Mouse (Mus musculus): ENCODE results near the gene Ptov1. TPM values are rescaled to one million over a fixed set of nuclear protein-coding genes. Genes with fewer than 3 reads are reported as not detected.

Ptov1 gene
- polyA plus RNA-seq, 1 experiment from 2014 or later: 404 TPM

GRCm38 (mm10) chr7:44862434-44862833, 7.2 kb downstream of the Ptov1 start:
- no peak overlapping the region for H3K4me2 ChIP-seq (replicated peaks; ENCODE audit: low read depth, low read length)
- H3K4me1 ChIP-seq (ENCODE audit: insufficient read depth, low read length): peaks cover 49% of the 10 kb centered on the region
- H3K9me3 ChIP-seq (ENCODE audit: low read length): no peaks in the 10 kb centered on the region
- H3K27me3 ChIP-seq (ENCODE audit: insufficient read depth, low read length): no peaks in the 10 kb centered on the region
- no peak overlapping the region for H3K4me3 ChIP-seq (ENCODE audit: low read length)
- H3K9ac ChIP-seq (replicated peaks; ENCODE audit: low read length): no peak overlapping the region
- ATAC-seq (ENCODE audit: low FRiP score, low TSS enrichment): no peak
- whole genome bisulfite sequencing: 77% methylated on average over 8 of the region's 8 CpGs
- no peak overlapping the region for H3K27ac ChIP-seq (ENCODE audit: low read length)
- H3K36me3 ChIP-seq (ENCODE audit: insufficient read depth, low read length): peaks cover 40% of the 10 kb centered on the region

DNA sequence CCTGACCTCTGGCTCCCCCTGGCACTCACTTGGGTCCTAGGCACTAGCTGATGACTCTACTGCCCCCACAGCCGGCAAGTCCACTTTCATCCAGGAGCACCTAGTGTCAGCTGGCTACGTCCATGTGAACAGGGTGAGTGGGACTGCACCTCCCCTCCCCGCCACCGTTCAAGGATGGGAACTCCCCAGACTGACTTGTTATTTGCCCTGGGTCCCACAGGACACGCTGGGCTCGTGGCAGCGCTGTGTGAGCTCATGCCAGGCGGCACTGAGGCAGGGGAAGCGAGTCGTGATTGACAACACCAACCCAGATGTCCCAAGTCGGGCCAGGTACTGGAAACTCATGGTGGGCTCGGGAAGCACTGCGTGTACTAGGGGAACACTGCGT, 8.2 kb downstream of the Ptov1 start:
- H3K36me3 ChIP-seq (ENCODE audit: insufficient read depth, low read length): peaks cover 40% of the 10 kb centered on the region
- 76% methylated on average over 14 of the region's 14 CpGs for WGBS
- H3K9ac ChIP-seq (replicated peaks; ENCODE audit: low read length): 0 out of 2 replicates have a peak overlapping the region, but pooled peaks have one; percentile 8
- no peak overlapping the region for H3K4me3 ChIP-seq (ENCODE audit: low read length)
- no peak overlapping the region for H3K4me2 ChIP-seq (replicated peaks; ENCODE audit: low read depth, low read length)
- no peak for ATAC-seq (ENCODE audit: low FRiP score, low TSS enrichment)
- H3K4me1 ChIP-seq (ENCODE audit: insufficient read depth, low read length): peaks cover 42% of the 10 kb centered on the region
- peak overlapping the region; percentile 60; the same call in 1 of the 2 replicates for H3K27ac ChIP-seq (ENCODE audit: low read length)
- no peaks in the 10 kb centered on the region for H3K9me3 ChIP-seq (ENCODE audit: low read length)
- no peaks in the 10 kb centered on the region for H3K27me3 ChIP-seq (ENCODE audit: insufficient read depth, low read length)

DNA sequence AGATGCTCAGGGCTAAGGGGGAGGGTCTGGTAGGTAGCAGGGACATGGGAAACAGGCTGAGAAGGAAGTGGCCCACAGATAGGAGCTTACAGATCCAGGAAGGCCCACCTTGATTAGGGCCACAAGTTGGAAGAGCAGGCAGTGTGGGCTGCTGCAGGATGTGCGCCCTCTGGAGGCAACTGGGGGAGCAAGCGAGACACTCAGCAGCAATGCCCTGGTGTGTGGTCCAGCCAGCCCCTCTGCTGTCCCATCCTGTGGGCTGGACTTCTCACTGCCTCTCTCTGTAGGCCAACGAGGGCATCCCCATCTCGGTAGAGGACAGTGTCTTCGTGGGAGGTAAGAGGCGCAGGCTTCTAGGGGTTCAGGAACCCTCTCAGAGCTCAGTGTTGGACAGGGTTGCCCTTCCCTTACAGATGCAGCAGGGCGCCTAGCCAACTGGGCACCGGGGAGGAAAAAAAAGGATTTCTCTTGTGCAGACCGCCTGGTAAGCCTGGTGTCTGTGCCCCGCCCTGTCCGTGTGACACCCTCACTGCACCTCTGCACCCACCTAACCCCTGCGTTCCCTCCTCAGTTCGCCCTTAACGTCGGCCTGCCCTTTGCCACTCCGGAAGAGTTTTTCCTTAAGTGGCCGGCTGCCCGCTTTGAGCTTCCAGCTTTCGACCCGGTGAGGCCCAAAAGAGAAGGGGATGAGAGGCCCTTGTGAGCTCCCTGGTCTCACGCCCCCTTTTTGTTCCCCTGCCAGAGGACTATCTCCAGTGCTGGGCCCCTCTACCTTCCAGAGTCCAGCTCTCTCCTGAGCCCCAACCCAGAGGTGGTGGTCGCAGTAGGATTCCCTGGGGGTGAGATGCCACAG, 8.8 kb downstream of the Ptov1 start:
- H3K9me3 ChIP-seq (ENCODE audit: low read length): no peaks in the 10 kb centered on the region
- peak; percentile 39 for ATAC-seq (ENCODE audit: low FRiP score, low TSS enrichment)
- peaks cover 41% of the 10 kb centered on the region for H3K4me1 ChIP-seq (ENCODE audit: insufficient read depth, low read length)
- peaks cover 40% of the 10 kb centered on the region for H3K36me3 ChIP-seq (ENCODE audit: insufficient read depth, low read length)
- H3K4me3 ChIP-seq (ENCODE audit: low read length): no peak overlapping the region
- peak overlapping the region; percentile 60 for H3K27ac ChIP-seq (ENCODE audit: low read length)
- 56% methylated on average over 22 of the region's 22 CpGs for WGBS
- H3K4me2 ChIP-seq (replicated peaks; ENCODE audit: low read depth, low read length): no peak overlapping the region
- no peaks in the 10 kb centered on the region for H3K27me3 ChIP-seq (ENCODE audit: insufficient read depth, low read length)
- 0 out of 2 replicates have a peak overlapping the region, but pooled peaks have one; percentile 28 for H3K9ac ChIP-seq (replicated peaks; ENCODE audit: low read length)

DNA sequence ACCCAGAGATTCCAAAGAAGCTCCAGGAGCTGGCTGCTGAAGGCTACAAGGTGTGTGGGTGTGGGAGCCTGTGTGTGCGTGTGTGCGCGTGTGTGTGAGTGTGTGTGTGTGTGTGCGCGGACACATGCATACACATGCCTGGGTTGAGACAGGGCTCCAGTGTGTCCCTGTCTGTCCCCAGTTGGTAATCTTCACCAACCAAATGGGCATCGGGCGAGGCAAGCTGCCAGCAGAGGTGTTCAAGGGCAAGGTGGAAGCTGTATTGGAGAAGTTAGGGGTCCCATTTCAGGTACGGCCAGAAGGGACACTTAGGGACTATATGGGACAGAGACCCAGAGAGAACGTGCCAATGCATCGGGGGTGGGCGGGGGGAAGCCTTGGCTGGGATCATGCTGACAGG, 9.7 kb downstream of the Ptov1 start:
- peaks cover 34% of the 10 kb centered on the region for H3K36me3 ChIP-seq (ENCODE audit: insufficient read depth, low read length)
- no peak for ATAC-seq (ENCODE audit: low FRiP score, low TSS enrichment)
- H3K4me2 ChIP-seq (replicated peaks; ENCODE audit: low read depth, low read length): no peak overlapping the region
- H3K4me1 ChIP-seq (ENCODE audit: insufficient read depth, low read length): peaks cover 41% of the 10 kb centered on the region
- no peak overlapping the region for H3K4me3 ChIP-seq (ENCODE audit: low read length)
- no peak overlapping the region for H3K27ac ChIP-seq (ENCODE audit: low read length)
- no peak overlapping the region for H3K9ac ChIP-seq (replicated peaks; ENCODE audit: low read length)
- 89% methylated on average over 11 of the region's 11 CpGs for WGBS
- no peaks in the 10 kb centered on the region for H3K27me3 ChIP-seq (ENCODE audit: insufficient read depth, low read length)
- H3K9me3 ChIP-seq (ENCODE audit: low read length): no peaks in the 10 kb centered on the region

DNA sequence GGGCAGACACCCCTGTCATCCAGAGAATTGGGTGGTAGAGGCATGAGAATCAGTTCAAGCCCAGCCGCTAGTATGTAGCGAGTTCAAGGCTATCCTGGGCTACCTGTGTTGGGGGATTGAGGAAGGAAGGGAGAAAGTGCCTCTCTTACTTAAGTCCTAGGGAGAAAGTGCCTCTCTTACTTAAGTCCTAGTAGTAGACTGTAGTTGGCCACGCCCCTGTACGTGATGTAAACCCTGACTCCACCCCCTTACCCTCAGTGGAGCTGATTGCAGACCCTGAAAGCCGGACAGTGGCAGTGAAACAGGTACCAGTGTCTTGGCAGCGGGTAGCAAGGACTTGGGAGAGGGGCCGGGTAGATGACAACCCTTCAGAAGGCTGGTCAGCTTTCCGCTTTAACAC, 11.7 kb downstream of the Ptov1 start:
- Histone ChIP-seq H3K4me2 (replicated peaks; ENCODE audit: low read depth, low read length) (peak overlapping the region; percentile 93), H3K27ac (ENCODE audit: low read length) (peak overlapping the region; percentile 95), H3K4me3 (ENCODE audit: low read length) (peak overlapping the region; percentile 86), H3K9ac (replicated peaks; ENCODE audit: low read length) (peak overlapping the region; percentile 90), H3K4me1 (ENCODE audit: insufficient read depth, low read length) (peaks cover 52% of the 10 kb centered on the region), H3K9me3 (ENCODE audit: low read length) (no peaks in the 10 kb centered on the region), H3K36me3 (ENCODE audit: insufficient read depth, low read length) (peaks cover 20% of the 10 kb centered on the region), H3K27me3 (ENCODE audit: insufficient read depth, low read length) (no peaks in the 10 kb centered on the region)
- 25% methylated on average over 8 of the region's 8 CpGs for WGBS
- ATAC-seq (ENCODE audit: low FRiP score, low TSS enrichment): no peak

GRCm38 (mm10) chr7:44857042-44857552, 12.5 kb downstream of the Ptov1 start, which contains the start of gene Pnkp:
Gene Pnkp, plus strand, starts transcription at chr7:44857139.
- peaks cover 57% of the 10 kb centered on the region for H3K4me1 ChIP-seq (ENCODE audit: insufficient read depth, low read length)
- peak within 1 kb of the TSS; percentile 90 for H3K9ac ChIP-seq (replicated peaks; ENCODE audit: low read length)

DNA sequence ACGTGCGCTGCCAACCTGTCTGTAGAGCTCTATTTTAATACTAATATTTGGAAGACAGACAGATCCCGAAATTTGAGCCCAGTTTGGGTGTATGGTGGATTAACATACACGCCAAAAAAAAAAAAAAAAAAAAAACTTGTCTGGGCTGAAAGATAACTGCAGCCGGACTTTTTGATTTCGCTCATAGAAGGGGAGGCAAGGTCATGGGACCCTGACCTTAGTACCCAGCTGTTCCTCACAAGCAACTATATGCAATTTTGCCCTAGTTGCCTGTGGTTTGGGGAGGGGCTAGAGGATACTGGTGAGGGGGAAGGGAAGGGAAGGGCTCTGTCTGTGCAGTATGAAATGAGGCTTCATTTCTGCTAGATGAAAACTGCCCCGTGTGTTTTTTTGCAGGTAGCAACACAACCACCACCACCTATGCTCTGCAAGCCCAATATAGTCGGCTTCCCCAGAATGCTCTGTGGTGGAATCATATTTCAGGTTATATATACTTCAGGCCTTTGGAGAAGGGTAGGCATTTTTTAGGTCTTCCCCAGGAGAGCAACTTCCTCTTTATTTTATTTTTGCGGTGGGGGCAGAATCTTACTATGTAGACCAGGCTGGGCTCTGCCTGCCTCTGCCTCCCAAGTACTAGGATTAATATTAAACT, 13.2 kb downstream of the Ptov1 start:
- Histone ChIP-seq H3K27me3 (ENCODE audit: insufficient read depth, low read length) (no peaks in the 10 kb centered on the region), H3K4me1 (ENCODE audit: insufficient read depth, low read length) (peaks cover 57% of the 10 kb centered on the region), H3K27ac (ENCODE audit: low read length) (peak overlapping the region; percentile 95), H3K4me2 (replicated peaks; ENCODE audit: low read depth, low read length) (peak overlapping the region; percentile 93), H3K4me3 (ENCODE audit: low read length) (peak overlapping the region; percentile 86), H3K9me3 (ENCODE audit: low read length) (no peaks in the 10 kb centered on the region), H3K9ac (replicated peaks; ENCODE audit: low read length) (peak overlapping the region; percentile 90; the same call in 1 of the 2 replicates), H3K36me3 (ENCODE audit: insufficient read depth, low read length) (peaks cover 16% of the 10 kb centered on the region; the same call in 1 of the 2 replicates)
- WGBS: 64% methylated on average over 9 of the region's 9 CpGs
- no peak for ATAC-seq (ENCODE audit: low FRiP score, low TSS enrichment)

More at GRCm38 (mm10) chr7:44857042-44857552, 12.5 kb downstream of the Ptov1 start, which contains the start of gene Pnkp:
- Histone ChIP-seq H3K9me3 (ENCODE audit: low read length) (no peaks in the 10 kb centered on the region), H3K4me3 (ENCODE audit: low read length) (peak within 1 kb of the TSS; percentile 86), H3K27me3 (ENCODE audit: insufficient read depth, low read length) (no peaks in the 10 kb centered on the region), H3K4me2 (replicated peaks; ENCODE audit: low read depth, low read length) (peak within 1 kb of the TSS; percentile 93), H3K27ac (ENCODE audit: low read length) (peak within 1 kb of the TSS; percentile 95), H3K36me3 (ENCODE audit: insufficient read depth, low read length) (peaks cover 18% of the 10 kb centered on the region; the same call in 1 of the 2 replicates)
- under 1% methylated on average over 32 of the region's 32 CpGs for WGBS
- peak; percentile 5; the same call in 1 of the 2 replicates for ATAC-seq (ENCODE audit: low FRiP score, low TSS enrichment)

GRCm38 (mm10) chr7:44855036-44855435, 14.6 kb downstream of the Ptov1 start:
- Histone ChIP-seq H3K4me1 (ENCODE audit: insufficient read depth, low read length) (peaks cover 61% of the 10 kb centered on the region), H3K9ac (replicated peaks; ENCODE audit: low read length) (peak overlapping the region; percentile 77), H3K36me3 (ENCODE audit: insufficient read depth, low read length) (peaks cover 15% of the 10 kb centered on the region; the same call in 1 of the 2 replicates), H3K4me3 (ENCODE audit: low read length) (peak overlapping the region; percentile 60), H3K4me2 (replicated peaks; ENCODE audit: low read depth, low read length) (peak overlapping the region; percentile 95), H3K27me3 (ENCODE audit: insufficient read depth, low read length) (no peaks in the 10 kb centered on the region), H3K9me3 (ENCODE audit: low read length) (no peaks in the 10 kb centered on the region), H3K27ac (ENCODE audit: low read length) (peak overlapping the region; percentile 99)
- ATAC-seq (ENCODE audit: low FRiP score, low TSS enrichment): no peak
- WGBS: 26% methylated on average over 10 of the region's 10 CpGs

DNA sequence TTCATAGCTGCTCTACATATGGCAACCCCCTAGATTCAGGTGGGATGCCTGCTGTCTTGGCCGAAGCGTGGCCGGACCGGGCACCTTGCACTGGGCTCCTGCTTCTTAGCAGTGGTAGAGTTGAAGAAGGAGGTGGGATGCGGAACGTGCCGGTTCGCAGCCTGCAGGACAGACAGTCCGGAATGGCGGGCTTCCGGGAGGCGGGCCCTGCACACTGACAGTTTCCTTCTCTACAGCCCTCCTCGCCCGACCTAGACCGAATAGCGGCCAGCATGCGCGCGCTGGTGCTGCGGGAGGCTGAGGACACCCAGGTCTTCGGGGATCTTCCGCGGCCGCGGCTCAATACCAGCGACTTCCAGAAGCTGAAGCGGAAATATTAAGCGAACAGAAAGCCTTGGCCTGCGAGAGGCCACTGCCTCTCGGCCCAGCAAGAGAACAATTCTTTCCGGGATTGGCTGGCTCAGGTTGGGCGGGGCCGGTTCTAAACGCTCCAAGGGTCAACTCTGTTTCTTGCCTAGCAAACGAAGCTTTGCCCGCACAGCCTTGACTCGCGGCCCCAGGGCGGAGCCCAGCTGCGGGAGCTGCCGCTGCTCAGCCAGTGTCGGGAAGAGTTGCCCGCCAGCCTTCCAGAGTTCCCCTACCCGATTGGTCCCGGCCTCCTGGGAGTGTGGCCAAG, 15.1 kb downstream of the Ptov1 start:
- H3K4me3 ChIP-seq (ENCODE audit: low read length): peak overlapping the region; percentile 60
- peak overlapping the region; percentile 99 for H3K27ac ChIP-seq (ENCODE audit: low read length)
- 1% methylated on average over 45 of the region's 45 CpGs for WGBS
- no peaks in the 10 kb centered on the region for H3K27me3 ChIP-seq (ENCODE audit: insufficient read depth, low read length)
- peaks cover 61% of the 10 kb centered on the region for H3K4me1 ChIP-seq (ENCODE audit: insufficient read depth, low read length)
- ATAC-seq (ENCODE audit: low FRiP score, low TSS enrichment): peak; percentile 69
- peaks cover 15% of the 10 kb centered on the region; the same call in 1 of the 2 replicates for H3K36me3 ChIP-seq (ENCODE audit: insufficient read depth, low read length)
- H3K9ac ChIP-seq (replicated peaks; ENCODE audit: low read length): peak overlapping the region; percentile 77
- peak overlapping the region; percentile 95 for H3K4me2 ChIP-seq (replicated peaks; ENCODE audit: low read depth, low read length)
- no peaks in the 10 kb centered on the region for H3K9me3 ChIP-seq (ENCODE audit: low read length)

Measured in kidney, embryonic 16.5 days (tissue).